Mouse (Mus musculus): Measurements from ENCODE around the gene Cpt1c. TPM values are rescaled to one million over a fixed set of nuclear protein-coding genes. Genes with fewer than 3 reads are reported as not detected.

Cpt1c gene
- polyA plus RNA-seq, 1 experiment from 2014 or later: 35.8 TPM

- no peak overlapping the region for H3K9ac ChIP-seq
- H3K9me3 ChIP-seq (replicated peaks): no peaks in the 10 kb centered on the region
- H3K4me1 ChIP-seq: peaks cover 20% of the 10 kb centered on the region
- H3K36me3 ChIP-seq: peaks cover 64% of the 10 kb centered on the region
- no peaks in the 10 kb centered on the region for H3K27me3 ChIP-seq
- no peak overlapping the region for H3K4me2 ChIP-seq (replicated peaks)
- H3K27ac ChIP-seq (replicated peaks): no peak overlapping the region
- 93% methylated on average over 8 of the region's 8 CpGs for WGBS
- H3K4me3 ChIP-seq (replicated peaks): no peak overlapping the region
- ATAC-seq (ENCODE audit: insufficient number of reproducible peaks, low FRiP score, low TSS enrichment, low read depth): no peak
Measured at GRCm38 (mm10) chr7:44981539-44981938, 6.9 kb upstream of the Cpt1c start.

DNA sequence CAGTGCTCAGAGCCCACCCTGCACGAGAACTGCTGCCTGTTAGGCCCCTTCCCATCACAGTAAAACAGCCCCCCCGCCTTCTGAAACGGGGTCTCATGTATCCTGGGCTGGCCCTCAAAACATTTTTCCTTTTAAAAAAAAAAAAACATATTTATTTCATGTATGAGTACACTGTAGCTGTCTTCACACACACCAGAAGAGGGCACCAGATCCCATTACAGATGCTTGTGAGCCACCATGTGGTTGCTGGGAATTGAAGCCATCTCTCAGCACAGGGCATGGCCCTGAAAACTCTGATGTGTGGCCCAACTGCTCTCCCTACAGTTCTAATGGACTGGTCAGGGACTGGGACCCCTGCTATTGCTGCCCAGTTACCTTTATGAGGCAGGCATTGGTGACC, 3.6 kb upstream of the Cpt1c start:
- no peak overlapping the region for H3K4me2 ChIP-seq (replicated peaks)
- H3K4me1 ChIP-seq: peaks cover 19% of the 10 kb centered on the region
- peaks cover 76% of the 10 kb centered on the region for H3K36me3 ChIP-seq
- whole genome bisulfite sequencing: 83% methylated on average over 3 of the region's 3 CpGs
- ATAC-seq (ENCODE audit: insufficient number of reproducible peaks, low FRiP score, low TSS enrichment, low read depth): no peak
- no peak overlapping the region for H3K9ac ChIP-seq
- no peak overlapping the region for H3K27ac ChIP-seq (replicated peaks)
- no peaks in the 10 kb centered on the region for H3K9me3 ChIP-seq (replicated peaks)
- no peaks in the 10 kb centered on the region for H3K27me3 ChIP-seq
- H3K4me3 ChIP-seq (replicated peaks): no peak overlapping the region

GRCm38 (mm10) chr7:44975117-44975419, 417 bp upstream of the Cpt1c start:
- H3K36me3 ChIP-seq: peaks cover 48% of the 10 kb centered on the region
- H3K4me3 ChIP-seq (replicated peaks): peak overlapping the region; percentile 59
- H3K27me3 ChIP-seq: no peaks in the 10 kb centered on the region
- H3K27ac ChIP-seq (replicated peaks): peak overlapping the region; percentile 93
- H3K4me2 ChIP-seq (replicated peaks): peak overlapping the region; percentile 76
- ATAC-seq (ENCODE audit: insufficient number of reproducible peaks, low FRiP score, low TSS enrichment, low read depth): no peak
- H3K9ac ChIP-seq: no peak overlapping the region
- no peaks in the 10 kb centered on the region for H3K9me3 ChIP-seq (replicated peaks)
- WGBS: 26% methylated on average over 6 of the region's 6 CpGs
- peaks cover 36% of the 10 kb centered on the region for H3K4me1 ChIP-seq

- H3K9ac ChIP-seq: peak overlapping the region; percentile 50; the same call in 1 of the 2 replicates
- H3K4me1 ChIP-seq: peaks cover 36% of the 10 kb centered on the region
- no peak for ATAC-seq (ENCODE audit: insufficient number of reproducible peaks, low FRiP score, low TSS enrichment, low read depth)
- WGBS: 36% methylated on average over 14 of the region's 14 CpGs
- H3K4me2 ChIP-seq (replicated peaks): peak overlapping the region; percentile 76
- no peaks in the 10 kb centered on the region for H3K9me3 ChIP-seq (replicated peaks)
- H3K27ac ChIP-seq (replicated peaks): peak overlapping the region; percentile 93
- H3K27me3 ChIP-seq: no peaks in the 10 kb centered on the region
- peaks cover 33% of the 10 kb centered on the region for H3K36me3 ChIP-seq
- H3K4me3 ChIP-seq (replicated peaks): peak overlapping the region; percentile 59
Measured at GRCm38 (mm10) chr7:44973415-44974130, 1.1 kb downstream of the Cpt1c start.

GRCm38 (mm10) chr7:44971142-44971541, 3.5 kb downstream of the Cpt1c start:
- WGBS: 60% methylated on average over 7 of the region's 7 CpGs
- peaks cover 36% of the 10 kb centered on the region for H3K4me1 ChIP-seq
- H3K4me3 ChIP-seq (replicated peaks): peak overlapping the region; percentile 53
- peak overlapping the region; percentile 43; the same call in 1 of the 2 replicates for H3K9ac ChIP-seq
- H3K9me3 ChIP-seq (replicated peaks): no peaks in the 10 kb centered on the region
- ATAC-seq (ENCODE audit: insufficient number of reproducible peaks, low FRiP score, low TSS enrichment, low read depth): no peak
- H3K27me3 ChIP-seq: no peaks in the 10 kb centered on the region
- H3K36me3 ChIP-seq: peaks cover 15% of the 10 kb centered on the region
- H3K27ac ChIP-seq (replicated peaks): peak overlapping the region; percentile 90; the same call in 1 of the 2 replicates
- H3K4me2 ChIP-seq (replicated peaks): peak overlapping the region; percentile 78

DNA sequence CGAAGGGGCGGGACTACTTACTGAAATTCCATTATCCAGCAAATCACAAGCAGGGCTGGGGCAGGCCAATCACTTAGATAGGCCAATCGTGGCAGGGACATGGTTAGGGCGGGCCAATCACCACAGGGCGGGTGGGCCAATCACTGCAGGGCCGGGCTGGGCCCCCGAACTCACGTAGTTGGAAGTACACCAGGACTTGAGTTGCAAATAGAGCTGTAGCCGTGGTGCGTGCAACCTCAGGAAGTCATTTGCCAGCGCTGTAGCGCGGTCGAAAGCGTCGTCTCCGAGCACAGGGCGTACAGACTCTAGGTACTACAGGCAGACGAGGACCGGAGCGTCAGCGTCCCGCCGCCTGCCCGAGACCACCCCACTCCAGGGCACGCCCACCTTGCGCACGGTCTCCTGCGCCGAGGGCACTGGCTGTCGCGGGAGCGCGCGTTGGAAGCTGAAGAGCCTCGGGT, 4.4 kb downstream of the Cpt1c start:
- Histone ChIP-seq H3K27ac (replicated peaks) (peak overlapping the region; percentile 90), H3K4me3 (replicated peaks) (peak overlapping the region; percentile 53), H3K9me3 (replicated peaks) (no peaks in the 10 kb centered on the region), H3K27me3 (no peaks in the 10 kb centered on the region), H3K4me2 (replicated peaks) (peak overlapping the region; percentile 78), H3K4me1 (peaks cover 34% of the 10 kb centered on the region), H3K36me3 (peaks cover 15% of the 10 kb centered on the region), H3K9ac (peak overlapping the region; percentile 43)
- under 1% methylated on average over 36 of the region's 36 CpGs for WGBS
- peak; percentile 95 for ATAC-seq (ENCODE audit: insufficient number of reproducible peaks, low FRiP score, low TSS enrichment, low read depth)

DNA sequence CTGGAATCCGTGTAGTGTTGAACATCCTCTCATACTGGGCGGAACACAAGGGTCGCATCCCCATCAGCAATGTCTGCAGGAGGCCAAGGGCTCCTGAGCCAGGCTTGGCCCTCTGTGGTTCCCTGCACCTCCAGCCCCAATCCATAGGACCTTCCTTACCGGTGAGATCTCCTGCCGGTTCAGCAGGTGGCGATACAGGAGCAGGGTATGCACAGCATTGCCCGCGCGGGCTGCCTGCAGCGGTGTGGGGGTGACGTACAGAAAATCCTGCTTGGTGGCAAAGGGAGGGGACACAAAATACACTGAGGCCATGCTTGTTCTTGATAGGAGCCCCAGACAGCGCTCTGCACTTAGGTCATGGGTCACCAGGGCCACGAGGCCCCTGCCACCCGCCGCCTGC, 8.0 kb downstream of the Cpt1c start:
- no peak overlapping the region for H3K27ac ChIP-seq (replicated peaks)
- no peaks in the 10 kb centered on the region for H3K27me3 ChIP-seq
- H3K4me2 ChIP-seq (replicated peaks): no peak overlapping the region
- no peaks in the 10 kb centered on the region for H3K9me3 ChIP-seq (replicated peaks)
- H3K4me3 ChIP-seq (replicated peaks): no peak overlapping the region
- H3K4me1 ChIP-seq: peaks cover 14% of the 10 kb centered on the region
- WGBS: 73% methylated on average over 15 of the region's 15 CpGs
- peaks cover 41% of the 10 kb centered on the region for H3K36me3 ChIP-seq
- H3K9ac ChIP-seq: no peak overlapping the region
- no peak for ATAC-seq (ENCODE audit: insufficient number of reproducible peaks, low FRiP score, low TSS enrichment, low read depth)

DNA sequence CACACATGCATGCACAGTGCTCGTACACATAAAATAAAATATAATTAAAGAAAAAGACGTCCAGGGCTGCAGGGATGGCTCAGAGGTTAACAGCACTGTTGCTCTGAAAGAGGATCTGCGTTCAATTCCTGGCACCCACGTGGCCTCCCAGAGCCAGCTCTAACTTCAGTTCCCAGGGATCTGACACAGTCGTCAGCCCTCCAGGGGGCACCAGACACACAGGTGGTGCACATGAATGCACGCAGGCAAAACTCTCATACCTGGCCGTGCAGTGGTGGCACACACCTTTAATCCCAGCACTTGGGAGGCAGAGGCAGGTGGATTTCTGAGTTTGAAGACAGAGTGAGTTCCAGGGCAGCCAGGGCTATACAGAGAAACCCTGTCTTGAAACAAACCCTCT, 8.7 kb downstream of the Cpt1c start:
- Histone ChIP-seq H3K27ac (replicated peaks) (no peak overlapping the region), H3K9ac (no peak overlapping the region), H3K9me3 (replicated peaks) (no peaks in the 10 kb centered on the region), H3K4me1 (peaks cover 8% of the 10 kb centered on the region), H3K4me2 (replicated peaks) (no peak overlapping the region), H3K27me3 (no peaks in the 10 kb centered on the region), H3K36me3 (peaks cover 47% of the 10 kb centered on the region), H3K4me3 (replicated peaks) (no peak overlapping the region)
- no peak for ATAC-seq (ENCODE audit: insufficient number of reproducible peaks, low FRiP score, low TSS enrichment, low read depth)
- WGBS: 75% methylated on average over 7 of the region's 7 CpGs

GRCm38 (mm10) chr7:44964990-44965389, 9.7 kb downstream of the Cpt1c start:
- no peaks in the 10 kb centered on the region for H3K9me3 ChIP-seq (replicated peaks)
- H3K36me3 ChIP-seq: peaks cover 47% of the 10 kb centered on the region
- no peak overlapping the region for H3K4me2 ChIP-seq (replicated peaks)
- H3K27me3 ChIP-seq: no peaks in the 10 kb centered on the region
- no peak overlapping the region for H3K9ac ChIP-seq
- WGBS: 93% methylated on average over 13 of the region's 13 CpGs
- no peak overlapping the region for H3K27ac ChIP-seq (replicated peaks)
- H3K4me1 ChIP-seq: no peaks in the 10 kb centered on the region
- H3K4me3 ChIP-seq (replicated peaks): no peak overlapping the region
- no peak for ATAC-seq (ENCODE audit: insufficient number of reproducible peaks, low FRiP score, low TSS enrichment, low read depth)

GRCm38 (mm10) chr7:44962831-44963230, 11.8 kb downstream of the Cpt1c start:
- H3K4me3 ChIP-seq (replicated peaks): no peak overlapping the region
- H3K9ac ChIP-seq: no peak overlapping the region
- WGBS: 91% methylated on average over 5 of the region's 5 CpGs
- no peak overlapping the region for H3K4me2 ChIP-seq (replicated peaks)
- no peaks in the 10 kb centered on the region for H3K9me3 ChIP-seq (replicated peaks)
- no peak overlapping the region for H3K27ac ChIP-seq (replicated peaks)
- H3K27me3 ChIP-seq: no peaks in the 10 kb centered on the region
- H3K36me3 ChIP-seq: peaks cover 56% of the 10 kb centered on the region
- H3K4me1 ChIP-seq: no peaks in the 10 kb centered on the region
- ATAC-seq (ENCODE audit: insufficient number of reproducible peaks, low FRiP score, low TSS enrichment, low read depth): no peak

GRCm38 (mm10) chr7:44962337-44962736, 12.3 kb downstream of the Cpt1c start:
- ATAC-seq (ENCODE audit: insufficient number of reproducible peaks, low FRiP score, low TSS enrichment, low read depth): no peak
- WGBS: 69% methylated on average over 8 of the region's 8 CpGs

GRCm38 (mm10) chr7:44960512-44960910, 14.1 kb downstream of the Cpt1c start:
- H3K27ac ChIP-seq (replicated peaks): no peak overlapping the region
- H3K4me1 ChIP-seq: peaks cover 5% of the 10 kb centered on the region; the same call in 1 of the 2 replicates
- H3K4me2 ChIP-seq (replicated peaks): no peak overlapping the region
- 90% methylated on average over 13 of the region's 13 CpGs for WGBS
- H3K27me3 ChIP-seq: no peaks in the 10 kb centered on the region
- H3K9ac ChIP-seq: no peak overlapping the region
- no peak overlapping the region for H3K4me3 ChIP-seq (replicated peaks)
- H3K36me3 ChIP-seq: peaks cover 44% of the 10 kb centered on the region
- no peak for ATAC-seq (ENCODE audit: insufficient number of reproducible peaks, low FRiP score, low TSS enrichment, low read depth)
- no peaks in the 10 kb centered on the region for H3K9me3 ChIP-seq (replicated peaks)

More at GRCm38 (mm10) chr7:44962337-44962736, 12.3 kb downstream of the Cpt1c start:
- no peak overlapping the region for H3K4me2 ChIP-seq (replicated peaks)
- no peaks in the 10 kb centered on the region for H3K9me3 ChIP-seq (replicated peaks)
- no peaks in the 10 kb centered on the region for H3K27me3 ChIP-seq
- peaks cover 56% of the 10 kb centered on the region for H3K36me3 ChIP-seq
- H3K4me3 ChIP-seq (replicated peaks): no peak overlapping the region
- H3K4me1 ChIP-seq: peaks cover 3% of the 10 kb centered on the region; the same call in 1 of the 2 replicates
- H3K9ac ChIP-seq: no peak overlapping the region
- no peak overlapping the region for H3K27ac ChIP-seq (replicated peaks)
